Mouse (Mus musculus): ENCODE results near the gene Zbtb14. TPM values are rescaled to one million over a fixed set of nuclear protein-coding genes. Genes with fewer than 3 reads are reported as not detected.

Gene Zbtb14
- 16.9 and 17.7 TPM in 2 replicates for polyA plus RNA-seq (2016; fragmentation: Nextera tagmentation; extraction: Ambion mirVana)

DNA sequence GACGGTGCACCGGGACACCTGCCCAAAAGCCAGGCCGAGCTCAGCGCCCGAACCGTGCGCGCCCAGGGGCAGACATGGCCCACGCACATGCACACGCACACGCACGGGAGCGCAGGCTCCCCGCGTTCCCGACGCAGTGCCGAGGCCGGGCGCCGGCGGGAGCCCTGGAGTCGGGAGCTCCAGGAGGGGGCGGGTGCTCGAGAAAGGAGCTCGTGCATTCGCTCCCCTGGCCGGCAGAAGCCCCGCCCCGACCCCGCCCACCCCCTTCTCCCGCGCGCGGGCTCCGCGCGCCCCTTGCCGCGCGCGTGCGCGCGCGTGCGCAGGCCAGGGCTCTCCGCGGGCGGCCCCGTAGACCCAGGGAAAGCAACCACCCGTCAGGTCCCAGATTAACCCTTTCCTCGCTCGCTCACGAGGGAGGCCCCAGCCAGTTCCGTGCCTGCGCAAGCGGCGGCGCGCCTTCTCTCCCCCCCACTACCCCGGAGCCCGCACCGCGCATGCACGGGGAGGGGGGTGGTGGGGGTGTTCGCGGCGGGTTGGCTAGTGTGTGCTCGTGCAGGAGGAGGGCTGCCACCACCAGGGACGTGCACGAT is at the start of gene Zbtb14:
Gene Zbtb14, plus strand, starts transcription at position 540 of the 590 bp plus-strand sequence.
- under 1% methylated on average over 64 of the region's 72 CpGs for WGBS
- peak; percentile 96 for DNase-seq (ENCODE audit: low spot score)
- peak within 1 kb of the TSS; percentile 100 for H3K27ac ChIP-seq
- H3K36me3 ChIP-seq = peaks cover 14% of the 10 kb centered on the region
- H3K9me3 ChIP-seq = no peaks in the 10 kb centered on the region
- peaks cover 8% of the 10 kb centered on the region for H3K4me1 ChIP-seq
- H3K27me3 ChIP-seq (ENCODE audit: insufficient read depth, poor library complexity, severe bottlenecking) = no peaks in the 10 kb centered on the region
- H3K4me3 ChIP-seq = peak within 1 kb of the TSS; percentile 94

DNA sequence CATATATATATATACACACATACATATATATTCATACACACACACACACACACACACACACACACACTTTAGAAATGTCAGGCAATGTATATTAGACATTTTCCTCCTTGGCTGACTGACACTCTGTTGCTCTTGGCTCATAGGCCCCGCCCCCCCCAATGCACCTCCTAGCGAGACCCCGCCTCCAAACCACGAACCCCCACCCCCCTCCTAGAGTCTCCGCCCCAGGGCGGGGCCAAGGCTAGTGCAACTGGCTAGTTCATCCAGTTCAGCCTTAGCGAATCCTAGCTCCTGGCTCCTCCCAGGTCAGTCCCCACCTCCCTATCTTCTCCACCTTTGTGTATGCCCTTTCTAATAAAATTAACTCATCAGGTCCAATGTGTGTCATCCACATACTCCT is 36.8 kb upstream of the Zbtb14 start:
- H3K4me3 ChIP-seq = no peak overlapping the region
- H3K36me3 ChIP-seq = no peaks in the 10 kb centered on the region
- WGBS = 76% methylated on average over 7 of the region's 7 CpGs
- no peaks in the 10 kb centered on the region for H3K9me3 ChIP-seq
- no peaks in the 10 kb centered on the region for H3K27me3 ChIP-seq (ENCODE audit: insufficient read depth, poor library complexity, severe bottlenecking)
- 0 out of 2 replicates have a peak, but pooled peaks cover 7% of the 10 kb centered on the region for H3K4me1 ChIP-seq
- no peak overlapping the region for H3K27ac ChIP-seq
- DNase-seq (ENCODE audit: low spot score) = no peak

DNA sequence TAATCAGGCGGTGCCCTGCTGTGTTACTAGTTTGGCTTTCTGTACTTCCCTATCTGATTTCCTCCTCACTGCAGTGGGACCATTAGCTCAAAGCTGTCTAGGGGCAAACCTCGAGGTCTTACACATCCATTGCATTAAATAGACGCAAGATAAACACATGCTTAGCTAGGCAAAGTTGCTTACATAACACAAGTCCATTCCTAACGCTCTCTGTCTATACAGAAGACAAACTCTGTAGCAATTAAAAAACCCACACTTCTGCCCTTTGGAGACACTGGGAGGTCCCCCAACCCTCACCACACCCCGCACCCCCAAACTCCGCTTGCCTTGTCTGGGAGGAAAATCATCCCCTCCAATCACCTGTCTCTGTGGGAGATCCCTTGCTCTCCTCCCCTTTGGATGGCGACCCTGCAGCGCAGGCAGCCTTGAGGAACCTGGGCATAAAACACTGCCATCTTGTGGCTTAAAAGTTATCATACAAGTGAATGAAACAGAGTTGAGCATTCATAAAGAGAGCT is 33.8 kb upstream of the Zbtb14 start:
- Histone ChIP-seq H3K36me3 (no peaks in the 10 kb centered on the region), H3K4me3 (no peak overlapping the region), H3K27me3 (ENCODE audit: insufficient read depth, poor library complexity, severe bottlenecking) (no peaks in the 10 kb centered on the region), H3K4me1 (0 out of 2 replicates have a peak, but pooled peaks cover 7% of the 10 kb centered on the region), H3K9me3 (no peaks in the 10 kb centered on the region), H3K27ac (no peak overlapping the region)
- DNase-seq (ENCODE audit: low spot score) = no peak
- 23% methylated on average over 8 of the region's 8 CpGs for WGBS

DNA sequence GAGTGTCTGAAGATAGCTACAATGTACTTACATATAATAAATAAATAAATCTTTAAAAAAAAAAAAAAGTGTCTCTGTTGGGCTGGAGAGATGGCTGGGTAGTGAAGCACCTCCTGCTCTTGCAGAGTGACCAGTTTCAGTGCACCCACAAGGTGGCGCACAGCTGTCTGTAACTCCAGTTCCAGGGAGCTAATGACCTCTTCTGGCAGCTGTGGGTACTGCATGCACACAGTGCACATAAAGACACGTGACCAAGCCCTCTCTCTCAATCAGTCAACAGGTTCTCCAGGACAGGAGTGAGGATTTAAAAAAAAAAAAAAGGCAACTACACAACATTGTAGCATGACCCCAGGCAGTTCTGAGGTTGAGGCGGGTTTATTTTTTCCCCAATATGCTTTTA is 17.8 kb upstream of the Zbtb14 start:
- 79% methylated on average over 3 of the region's 3 CpGs for WGBS
- DNase-seq (ENCODE audit: low spot score) = no peak

DNA sequence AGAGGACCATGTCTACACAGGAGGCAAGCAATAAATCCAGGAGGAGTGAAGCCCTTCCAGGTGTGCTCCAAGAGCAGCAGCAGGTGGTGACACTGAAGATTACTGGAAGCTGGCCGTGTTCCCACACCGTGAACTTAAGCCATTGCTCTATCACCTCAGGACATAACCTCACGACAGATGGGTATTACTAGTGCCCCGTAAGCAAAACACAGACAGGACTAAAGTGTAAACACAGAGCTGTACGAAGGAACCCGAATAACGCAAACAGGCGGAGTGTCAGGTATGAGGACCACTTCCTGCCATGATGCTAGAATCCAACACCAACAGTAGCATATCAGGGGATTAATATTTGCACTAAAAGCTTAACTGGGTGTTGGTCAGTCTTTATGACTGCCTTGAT is 2.0 kb upstream of the Zbtb14 start:
- Histone ChIP-seq H3K4me1 (peaks cover 8% of the 10 kb centered on the region), H3K4me3 (no peak overlapping the region), H3K9me3 (no peaks in the 10 kb centered on the region), H3K27ac (no peak overlapping the region), H3K36me3 (no peaks in the 10 kb centered on the region), H3K27me3 (ENCODE audit: insufficient read depth, poor library complexity, severe bottlenecking) (no peaks in the 10 kb centered on the region)
- WGBS = 92% methylated on average over 8 of the region's 8 CpGs
- peak; percentile 66 for DNase-seq (ENCODE audit: low spot score)

More for the DNA sequence above, 17.8 kb upstream of the Zbtb14 start:
- Histone ChIP-seq H3K9me3 (no peaks in the 10 kb centered on the region), H3K36me3 (no peaks in the 10 kb centered on the region), H3K4me1 (no peaks in the 10 kb centered on the region), H3K27ac (no peak overlapping the region), H3K4me3 (no peak overlapping the region), H3K27me3 (ENCODE audit: insufficient read depth, poor library complexity, severe bottlenecking) (no peaks in the 10 kb centered on the region)

DNA sequence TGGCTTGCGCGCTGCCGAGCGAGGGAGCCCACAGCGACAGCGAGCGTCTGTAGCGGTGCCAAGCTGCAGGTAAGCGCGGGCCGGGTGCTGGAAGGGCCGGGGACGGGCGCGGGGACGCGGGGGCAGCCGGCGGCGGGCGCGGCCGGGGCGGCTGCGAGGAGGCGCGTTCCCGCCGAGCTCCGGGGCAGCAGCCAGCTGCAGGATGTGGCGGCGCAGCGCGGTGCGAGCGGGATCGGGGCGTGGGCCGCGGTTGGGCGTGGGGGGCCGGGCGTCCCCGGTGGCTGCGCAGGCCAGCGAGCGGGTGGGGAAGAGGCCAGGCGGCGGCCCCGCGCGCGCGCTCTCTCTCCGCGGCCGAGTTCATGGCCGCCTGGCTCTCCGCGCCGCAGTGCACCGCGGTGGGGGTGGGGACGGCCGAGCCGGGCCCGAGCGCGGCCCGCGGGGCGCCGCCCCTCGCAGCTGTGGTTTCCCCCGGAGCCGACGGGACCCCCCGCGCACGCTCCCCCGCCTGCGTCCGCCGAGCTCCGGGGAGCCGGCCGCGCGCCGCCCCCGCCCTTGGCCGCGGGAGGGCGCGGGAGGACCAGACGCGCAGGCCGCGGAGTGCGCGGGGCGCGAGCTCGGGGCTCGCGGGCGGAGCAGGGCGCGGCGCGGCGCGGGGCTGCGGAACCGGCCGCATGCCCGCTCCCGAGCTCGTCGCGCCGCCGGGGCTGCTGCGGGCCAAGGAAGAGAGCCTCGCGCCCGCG is 521 bp downstream of the Zbtb14 start:
- Histone ChIP-seq H3K27me3 (ENCODE audit: insufficient read depth, poor library complexity, severe bottlenecking) (no peaks in the 10 kb centered on the region), H3K27ac (peak overlapping the region; percentile 100), H3K4me1 (peaks cover 8% of the 10 kb centered on the region), H3K36me3 (peaks cover 22% of the 10 kb centered on the region), H3K4me3 (peak overlapping the region; percentile 94), H3K9me3 (no peaks in the 10 kb centered on the region)
- peak; percentile 83 for DNase-seq (ENCODE audit: low spot score)
- 2% methylated on average over 126 of the region's 128 CpGs for WGBS

DNA sequence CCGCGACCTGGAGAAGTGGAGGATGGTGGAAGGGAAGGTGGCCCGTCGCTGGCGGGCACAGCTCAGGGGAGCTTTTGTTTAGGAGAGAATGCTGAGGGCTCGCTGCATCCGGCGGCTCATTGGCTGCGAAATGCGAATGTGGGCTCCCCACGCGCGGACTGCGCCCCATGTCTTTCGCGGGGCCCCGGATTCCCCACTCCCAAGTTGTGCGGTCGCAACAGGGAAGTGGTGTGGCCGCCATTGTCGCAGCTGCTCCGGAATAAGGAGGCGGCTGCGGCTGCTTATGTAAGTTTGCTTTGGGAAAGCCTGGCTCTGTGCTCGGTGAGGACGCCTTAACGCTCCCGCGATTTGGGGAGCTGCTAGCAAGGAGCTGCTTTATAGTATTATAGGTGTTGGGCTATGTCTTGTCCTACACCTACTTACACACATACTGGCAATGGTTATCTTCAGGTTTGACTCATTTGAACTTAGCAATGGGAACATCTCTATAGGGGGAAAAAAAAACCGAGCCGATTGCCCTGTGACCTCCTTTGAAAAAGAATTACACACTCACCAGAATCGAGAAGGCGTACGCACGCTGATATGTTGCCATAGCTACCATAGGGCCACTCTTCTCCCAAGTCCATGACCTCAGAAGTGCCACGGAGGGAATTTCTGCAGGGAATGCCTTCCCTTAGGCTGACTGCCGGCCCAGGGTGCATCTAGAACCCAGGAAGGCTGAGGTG is 1.3 kb downstream of the Zbtb14 start:
- H3K27me3 ChIP-seq (ENCODE audit: insufficient read depth, poor library complexity, severe bottlenecking) = no peaks in the 10 kb centered on the region

DNA sequence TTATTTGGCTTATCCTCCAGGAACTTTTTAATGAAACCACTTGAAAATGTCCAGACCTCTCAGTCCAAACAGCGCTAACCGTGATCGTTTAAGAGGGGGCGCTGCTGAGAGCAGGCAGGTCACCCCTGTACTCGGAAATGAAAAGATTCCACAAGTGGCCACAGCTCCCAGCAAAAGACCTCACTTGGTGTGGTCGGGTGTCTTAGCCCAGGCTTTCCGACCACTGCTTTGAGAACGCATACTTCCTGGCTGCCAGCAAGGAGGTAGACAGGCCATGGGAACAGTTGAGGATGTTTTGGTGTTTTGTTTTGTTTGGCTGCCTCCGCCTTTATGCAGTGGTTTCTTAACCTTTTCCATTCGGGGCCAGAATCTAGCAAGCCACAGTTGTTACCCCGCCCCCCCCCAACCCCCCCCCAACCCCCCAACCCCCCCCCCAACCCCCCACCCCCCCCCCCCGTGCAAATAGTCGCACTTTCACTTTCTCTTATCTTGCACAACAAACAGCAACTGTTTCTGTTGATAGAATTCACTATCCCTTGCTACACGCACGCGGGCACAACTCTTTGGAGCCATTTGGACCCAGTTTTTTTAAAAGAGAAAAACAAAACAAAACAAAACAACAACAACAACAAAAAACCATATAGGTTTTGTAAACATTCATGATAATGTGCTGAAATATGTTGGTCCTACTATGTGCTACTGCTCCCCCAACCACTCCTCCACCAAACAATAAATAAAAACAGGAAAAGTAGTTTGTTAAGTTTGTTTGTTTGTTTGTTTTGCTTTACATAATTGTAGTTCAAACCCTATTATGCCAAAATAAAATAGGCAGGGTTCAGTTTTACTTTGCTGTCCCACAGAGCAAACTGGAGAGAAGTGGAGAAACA is 13.5 kb downstream of the Zbtb14 start:
- Histone ChIP-seq H3K27ac (peak overlapping the region; percentile 64; the same call in 1 of the 2 replicates), H3K9me3 (no peaks in the 10 kb centered on the region), H3K27me3 (ENCODE audit: insufficient read depth, poor library complexity, severe bottlenecking) (no peaks in the 10 kb centered on the region), H3K4me1 (peaks cover 8% of the 10 kb centered on the region; the same call in 1 of the 2 replicates), H3K36me3 (0 out of 2 replicates have a peak, but pooled peaks cover under 1% of the 10 kb centered on the region), H3K4me3 (peak overlapping the region; percentile 41; the same call in 1 of the 2 replicates)
- DNase-seq (ENCODE audit: low spot score) = peak; percentile 79
- WGBS = 33% methylated on average over 15 of the region's 16 CpGs

More for the DNA sequence above, 1.3 kb downstream of the Zbtb14 start:
- peak; percentile 80 for DNase-seq (ENCODE audit: low spot score)
- H3K4me3 ChIP-seq = peak overlapping the region; percentile 94
- H3K27ac ChIP-seq = peak overlapping the region; percentile 100
- peaks cover 8% of the 10 kb centered on the region for H3K4me1 ChIP-seq
- no peaks in the 10 kb centered on the region for H3K9me3 ChIP-seq
- WGBS = under 1% methylated on average over 37 of the region's 37 CpGs
- H3K36me3 ChIP-seq = peaks cover 22% of the 10 kb centered on the region

DNA sequence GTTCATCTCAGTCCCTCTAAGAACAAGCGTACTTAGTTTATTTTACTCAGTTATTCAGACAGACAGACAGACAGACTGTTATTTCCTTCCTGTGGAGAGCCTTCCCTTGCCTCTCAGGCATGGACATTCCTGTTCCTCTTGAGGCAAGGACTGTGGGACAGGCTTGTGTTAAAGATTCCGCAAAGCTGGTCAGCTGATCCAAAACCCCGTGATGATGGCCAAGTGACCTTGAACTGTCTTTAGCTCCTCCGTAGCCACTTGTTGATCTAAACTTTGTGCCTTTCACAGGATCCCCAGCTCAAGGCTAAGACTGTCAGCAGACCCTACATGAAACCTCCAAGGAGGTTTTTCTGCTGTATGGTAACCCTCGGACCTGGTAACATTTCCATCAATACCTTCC is 14.3 kb downstream of the Zbtb14 start:
- H3K27ac ChIP-seq = peak overlapping the region; percentile 64; the same call in 1 of the 2 replicates
- H3K27me3 ChIP-seq (ENCODE audit: insufficient read depth, poor library complexity, severe bottlenecking) = no peaks in the 10 kb centered on the region
- DNase-seq (ENCODE audit: low spot score) = no peak
- H3K4me3 ChIP-seq = no peak overlapping the region
- no peaks in the 10 kb centered on the region for H3K9me3 ChIP-seq
- H3K36me3 ChIP-seq = no peaks in the 10 kb centered on the region
- H3K4me1 ChIP-seq = peaks cover 8% of the 10 kb centered on the region; the same call in 1 of the 2 replicates
- WGBS = 52% methylated on average over 5 of the region's 5 CpGs

DNA sequence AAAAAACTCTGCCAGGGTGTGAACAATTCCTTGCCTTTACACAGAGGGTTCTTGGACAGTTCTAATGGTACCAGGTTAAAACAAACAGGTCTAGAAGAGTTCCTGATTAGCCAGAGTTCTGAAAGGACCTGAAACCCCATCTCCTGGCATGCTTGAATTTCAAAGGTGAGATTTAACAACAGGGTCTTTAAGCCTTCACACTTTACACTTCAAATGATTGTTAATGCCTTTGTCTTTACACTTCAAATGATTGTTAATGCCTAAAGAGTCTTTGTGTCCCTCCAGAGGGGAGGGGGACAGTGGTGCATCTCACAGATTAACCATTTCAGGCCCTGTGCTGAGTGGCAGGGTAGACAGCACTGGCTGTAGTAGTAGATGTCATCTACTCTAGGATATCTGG is 15.2 kb downstream of the Zbtb14 start:
- no peaks in the 10 kb centered on the region for H3K27me3 ChIP-seq (ENCODE audit: insufficient read depth, poor library complexity, severe bottlenecking)
- no peaks in the 10 kb centered on the region for H3K9me3 ChIP-seq
- H3K27ac ChIP-seq = peak overlapping the region; percentile 64; the same call in 1 of the 2 replicates
- DNase-seq (ENCODE audit: low spot score) = peak; percentile 20
- peaks cover 8% of the 10 kb centered on the region; the same call in 1 of the 2 replicates for H3K4me1 ChIP-seq
- no peaks in the 10 kb centered on the region for H3K36me3 ChIP-seq
- no peak overlapping the region for H3K4me3 ChIP-seq

DNA sequence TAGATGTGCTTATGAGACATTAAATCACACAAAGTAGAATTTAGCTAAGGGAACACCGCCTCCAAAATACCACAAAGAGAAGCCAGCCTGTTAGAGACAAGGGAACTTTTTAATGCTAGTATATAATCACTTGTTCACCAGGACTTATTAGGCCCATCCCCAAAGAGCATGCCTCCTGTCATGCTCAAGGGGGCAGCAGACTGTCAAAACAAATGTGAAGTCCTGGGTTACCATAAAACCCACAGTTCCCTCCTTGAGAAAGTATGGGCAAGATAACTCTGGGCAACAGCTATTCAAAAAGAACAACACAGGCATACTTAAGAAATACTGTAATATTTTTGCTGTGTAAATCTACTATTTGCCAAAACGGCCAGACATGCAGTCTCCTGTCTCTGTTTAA is 18.3 kb downstream of the Zbtb14 start:
- Histone ChIP-seq H3K27me3 (ENCODE audit: insufficient read depth, poor library complexity, severe bottlenecking) (no peaks in the 10 kb centered on the region), H3K36me3 (no peaks in the 10 kb centered on the region), H3K4me3 (no peak overlapping the region), H3K27ac (no peak overlapping the region), H3K4me1 (peaks cover 5% of the 10 kb centered on the region; the same call in 1 of the 2 replicates), H3K9me3 (no peaks in the 10 kb centered on the region)
- DNase-seq (ENCODE audit: low spot score) = peak; percentile 36
- 77% methylated on average over 2 of the region's 2 CpGs for WGBS

DNA sequence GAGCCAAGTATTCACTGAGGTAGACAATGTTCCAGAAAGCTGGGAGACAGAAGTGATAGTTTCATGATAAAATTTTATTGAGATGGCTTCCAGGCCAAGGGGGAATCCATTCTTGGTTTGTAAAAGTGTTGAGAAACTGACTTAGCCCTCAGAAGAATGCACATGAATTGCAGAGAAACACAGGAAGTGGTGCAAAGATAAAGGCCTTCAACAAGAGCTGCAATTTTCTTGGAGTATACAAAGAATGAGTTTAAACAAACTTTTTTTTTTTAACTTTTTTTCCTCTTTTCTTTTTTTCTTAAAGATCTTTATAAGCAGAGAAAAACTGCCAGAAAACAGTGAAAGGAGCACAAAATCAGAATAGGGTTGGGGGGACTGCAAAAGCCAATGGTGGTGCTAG is 33.3 kb downstream of the Zbtb14 start:
- DNase-seq (ENCODE audit: low spot score) = peak; percentile 22
- Histone ChIP-seq H3K9me3 (no peaks in the 10 kb centered on the region), H3K36me3 (no peaks in the 10 kb centered on the region), H3K4me1 (peaks cover 4% of the 10 kb centered on the region; the same call in 1 of the 2 replicates), H3K27me3 (ENCODE audit: insufficient read depth, poor library complexity, severe bottlenecking) (no peaks in the 10 kb centered on the region), H3K4me3 (peak overlapping the region; percentile 80), H3K27ac (peak overlapping the region; percentile 100; the same call in 1 of the 2 replicates)

All from heart, embryonic 10.5 days (tissue).